Mouse (Mus musculus): ENCODE results near the gene Plekho2.

DNA sequence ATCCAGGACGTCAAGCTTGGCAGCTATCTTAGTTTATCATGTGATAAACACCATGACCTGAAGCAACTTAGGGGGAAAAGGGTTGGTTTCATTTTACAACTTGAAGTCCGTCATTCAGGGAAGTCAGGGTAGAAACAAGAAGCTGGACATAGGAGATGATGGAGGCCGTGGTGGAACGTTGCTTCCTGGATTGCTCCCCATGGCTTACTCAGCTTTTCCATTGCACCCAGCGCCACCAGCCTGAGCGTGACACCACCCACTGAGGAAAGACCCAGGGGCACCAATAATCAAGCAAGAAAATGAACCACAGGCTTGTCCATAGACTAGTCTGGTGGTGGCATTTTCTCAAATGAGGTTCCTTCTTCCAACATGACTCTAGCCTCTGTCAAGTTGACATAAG lies 11.1 kb downstream of the Plekho2 start:
- TF ChIP-seq CTCF (IDR thresholded peaks at IDR 0.05; ENCODE audit: borderline replicate concordance, insufficient read depth, low read depth, low read length) (no peak), POLR2A (IDR thresholded peaks at IDR 0.05; ENCODE audit: borderline replicate concordance, insufficient read depth, low read length) (no peak)
